Mouse (Mus musculus) megakaryocyte, embryonic 14.5 days (primary cell): ENCODE results near the gene Zfp36l2.

ENCODE experiments used
- FLI1 ChIP-seq: IDR thresholded peaks from 2 replicates; pipeline ENCODE4 v1.6.1; 2012; ENCODE audit warnings: low read length, inconsistent platforms, mixed read lengths
- GATA1 ChIP-seq: IDR thresholded peaks from 3 replicates; pipeline ENCODE4 v1.6.1; 2012; ENCODE audit warnings: mixed read lengths, low read length, inconsistent platforms, borderline replicate concordance

DNA sequence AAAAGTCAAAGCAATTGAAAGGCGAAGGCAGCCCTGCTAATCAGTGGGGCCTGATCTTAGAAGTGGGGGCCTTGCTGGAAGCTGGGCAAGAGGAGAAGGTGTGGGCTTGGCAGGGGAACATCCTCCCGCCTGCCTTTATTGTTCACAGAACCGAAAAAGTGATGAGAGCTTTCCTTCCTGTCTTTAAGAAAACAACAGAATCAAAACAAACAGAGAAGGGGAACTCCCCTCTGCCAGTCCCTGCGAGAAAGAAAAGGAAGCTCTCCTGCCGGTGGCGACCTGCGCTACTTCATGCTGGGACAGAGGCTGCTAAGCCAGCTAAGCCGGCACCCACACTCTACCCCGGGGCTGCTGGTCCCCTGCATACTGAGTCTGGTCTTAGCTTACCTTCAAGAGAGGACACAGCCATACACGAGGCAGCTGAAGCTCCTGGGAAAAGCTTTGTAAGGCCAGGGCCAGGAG, 41.9 kb downstream of the Zfp36l2 start:
- TF ChIP-seq GATA1 (no peak), FLI1 (no peak)
